Mouse (Mus musculus) urinary bladder, adult 18-20 months (tissue): ENCODE measurements around the gene Rpap2.

Experiments used
- DNase-seq, 2 experiments: peaks; one replicate each; pipeline ENCODE4 v3.0.0; 2022; ENCODE audit warnings: low spot score in 2 of 2, mixed read lengths in 2 of 2

The Rpap2 gene

DNA sequence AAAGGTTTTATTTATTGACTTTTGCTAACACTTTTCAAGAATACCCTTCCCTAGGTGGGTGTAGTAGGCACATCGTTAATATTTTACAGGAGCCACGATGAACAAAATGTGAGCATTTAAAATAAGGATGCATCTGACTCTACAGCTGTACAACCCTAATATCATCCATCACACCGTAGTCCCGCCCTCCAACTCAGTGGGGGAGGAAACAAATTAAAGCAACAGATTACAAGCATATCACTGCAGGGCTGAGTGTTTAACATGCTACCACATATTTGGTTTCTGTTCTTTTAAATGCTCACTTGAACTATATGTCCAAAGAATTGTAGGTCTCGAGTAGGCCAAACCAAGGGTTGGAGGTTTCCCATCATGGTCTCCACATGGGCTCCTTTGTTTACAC, 90.0 kb downstream of the Rpap2 start:
- DNase-seq, result no peak

DNA sequence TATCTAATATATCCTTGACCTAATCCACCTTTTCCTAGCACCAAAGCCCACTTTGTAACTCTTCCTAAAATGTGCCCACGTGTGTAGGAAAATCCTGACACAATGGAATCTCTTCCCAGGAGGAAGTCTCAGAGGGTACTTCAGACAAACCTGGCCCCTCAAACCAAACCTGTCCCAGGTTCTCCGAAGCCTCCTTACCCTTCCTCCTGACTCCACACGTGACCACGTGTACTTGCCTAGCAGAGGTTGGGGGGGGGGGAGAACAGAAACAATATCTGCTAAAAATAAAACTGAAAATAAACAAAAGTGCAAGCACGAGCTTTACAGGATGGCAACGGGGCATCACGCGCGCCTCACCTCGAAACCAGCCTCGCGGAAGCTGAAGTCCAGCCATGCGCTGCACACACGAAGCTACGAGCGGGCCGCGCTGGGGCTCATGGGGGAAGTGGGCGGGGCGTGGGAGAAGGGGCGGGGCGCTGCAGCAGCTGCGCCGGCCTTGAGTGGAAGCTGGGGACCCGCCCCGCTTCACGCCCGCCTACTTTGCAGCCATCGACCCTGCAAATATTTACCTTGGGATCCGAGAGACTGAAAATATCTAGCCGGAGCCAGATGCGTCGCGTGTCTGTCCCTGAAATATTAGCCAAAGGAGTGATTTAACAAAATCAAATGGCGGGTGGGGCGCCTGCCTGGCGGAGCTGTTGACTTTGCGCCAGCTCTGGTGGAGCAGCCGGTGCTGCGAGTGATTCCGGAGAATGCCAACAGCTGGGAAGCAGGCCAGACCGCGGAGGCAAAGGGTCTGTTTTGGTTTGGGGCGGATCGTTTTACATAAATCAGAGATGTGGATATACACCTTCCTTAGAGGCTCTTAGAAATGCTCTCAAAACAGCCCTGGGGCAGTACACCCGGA, 90.7 kb downstream of the Rpap2 start:
- peak; percentile 35 to 58 for DNase-seq

GRCm38 (mm10) chr5:107688499-107688866, 91.3 kb downstream of the Rpap2 start:
- DNase-seq, result no peak

GRCm38 (mm10) chr5:107695019-107695418, 97.8 kb downstream of the Rpap2 start:
- no peak for DNase-seq

- no peak for DNase-seq
These were observed 101.7 kb downstream of the Rpap2 start for GRCm38 (mm10) chr5:107698888-107699287.

DNA sequence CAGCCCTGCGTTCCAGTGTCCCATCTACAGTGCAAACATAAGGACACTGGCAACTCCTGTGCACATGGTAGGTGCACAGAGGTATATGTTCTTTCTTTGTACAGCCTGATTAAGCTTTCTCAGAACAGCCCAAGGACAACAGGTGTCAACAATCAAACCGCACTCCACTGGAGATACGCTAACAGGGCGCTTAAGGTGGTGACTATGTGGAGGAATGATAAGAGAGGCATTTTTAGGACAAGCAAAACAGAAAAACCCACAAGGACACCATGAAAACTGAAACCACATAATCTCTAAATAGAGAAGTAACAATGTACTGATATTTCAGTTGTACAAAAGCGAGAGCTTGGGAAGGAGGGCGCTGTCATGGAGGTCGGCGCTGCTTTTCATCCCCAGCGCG, 103.7 kb downstream of the Rpap2 start:
- no peak for DNase-seq

- DNase-seq, result no peak
These were observed 104.5 kb downstream of the Rpap2 start for GRCm38 (mm10) chr5:107701658-107702057.

GRCm38 (mm10) chr5:107703207-107703763, 106.1 kb downstream of the Rpap2 start:
- DNase-seq, result no peak

DNA sequence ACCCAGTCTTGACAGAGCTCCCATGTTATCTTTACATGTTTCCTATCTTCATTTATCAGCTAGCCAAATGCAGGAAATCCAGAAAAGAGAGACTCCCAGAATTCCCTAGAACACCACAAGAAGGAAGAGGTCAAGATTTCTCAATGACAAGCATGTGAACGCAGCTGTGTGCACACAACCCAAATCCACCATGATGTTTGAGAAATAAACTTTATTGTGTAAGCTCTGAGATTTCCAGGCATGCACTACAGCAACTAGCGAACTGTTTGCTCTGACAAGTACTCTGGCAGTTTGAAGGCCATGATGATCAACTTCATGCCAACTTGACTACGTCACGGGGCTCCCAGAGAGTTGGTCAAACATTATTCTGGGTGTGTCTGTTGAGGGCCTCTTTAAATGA, 108.6 kb downstream of the Rpap2 start:
- no peak for DNase-seq

DNA sequence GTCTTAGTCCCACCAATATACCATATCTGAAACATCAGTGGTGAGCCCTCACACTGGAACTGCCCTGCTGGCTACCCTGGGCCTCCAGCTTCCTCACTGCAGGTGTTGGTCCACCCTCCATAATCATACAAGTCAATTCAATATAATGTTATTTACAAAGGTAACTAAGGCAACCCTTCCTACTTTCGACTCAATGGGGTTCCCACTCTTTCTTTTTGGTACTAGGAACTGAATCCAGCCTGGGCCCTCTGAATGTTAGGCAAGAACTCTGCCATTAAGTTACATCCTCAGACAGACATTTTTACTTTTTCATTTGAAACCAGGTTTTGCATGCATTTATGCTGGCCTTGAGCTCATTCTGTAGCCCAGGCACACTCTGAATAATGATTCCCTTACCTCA, 109.1 kb downstream of the Rpap2 start:
- DNase-seq, result no peak

GRCm38 (mm10) chr5:107708124-107708797, 111.1 kb downstream of the Rpap2 start:
- DNase-seq, result no peak
